Mouse (Mus musculus): ENCODE measurements at regions not wholly inside any gene's neighbourhood (a gene's known extent, or its start where the extent isn't known, plus 50 kb on each side); places are given as distances from the start of the nearest gene placed in this dataset.

- no peak for DNase-seq (ENCODE audit: low read depth, low spot score)
These were observed 1402.3 kb upstream of the Lrrc6 start for GRCm38 (mm10) chr15:67902982-67903381.

- no peak for DNase-seq (ENCODE audit: low read depth, low spot score)
These were observed 1400.5 kb upstream of the Lrrc6 start for GRCm38 (mm10) chr15:67901191-67901601.

- DNase-seq (ENCODE audit: low read depth, low spot score): no peak
These were observed 1399.1 kb upstream of the Lrrc6 start for GRCm38 (mm10) chr15:67899772-67900171.

- no peak for DNase-seq (ENCODE audit: low read depth, low spot score)
These were observed 1398.3 kb upstream of the Lrrc6 start for GRCm38 (mm10) chr15:67898959-67899403.

- no peak for DNase-seq (ENCODE audit: low read depth, low spot score)
These were observed 1391.4 kb upstream of the Lrrc6 start for GRCm38 (mm10) chr15:67892066-67892465.

GRCm38 (mm10) chr15:67890612-67891304, 1390.0 kb upstream of the Lrrc6 start:
- no peak for DNase-seq (ENCODE audit: low read depth, low spot score)

- DNase-seq (ENCODE audit: low read depth, low spot score): no peak
These were observed 1387.8 kb upstream of the Lrrc6 start for GRCm38 (mm10) chr15:67888548-67888947.

- no peak for DNase-seq (ENCODE audit: low read depth, low spot score)
These were observed 1354.6 kb upstream of the Lrrc6 start for GRCm38 (mm10) chr15:67855291-67855690.

GRCm38 (mm10) chr15:67850118-67850517, 1349.4 kb upstream of the Lrrc6 start:
- DNase-seq (ENCODE audit: low read depth, low spot score): no peak

- DNase-seq (ENCODE audit: low read depth, low spot score): no peak
These were observed 1345.0 kb upstream of the Lrrc6 start for GRCm38 (mm10) chr15:67845707-67846106.

- DNase-seq (ENCODE audit: low read depth, low spot score): no peak
These were observed 1340.0 kb upstream of the Lrrc6 start for GRCm38 (mm10) chr15:67840671-67841070.

- no peak for DNase-seq (ENCODE audit: low read depth, low spot score)
These were observed 1325.2 kb upstream of the Lrrc6 start for GRCm38 (mm10) chr15:67825796-67826484.

- no peak for DNase-seq (ENCODE audit: low read depth, low spot score)
These were observed 1322.5 kb upstream of the Lrrc6 start for GRCm38 (mm10) chr15:67823226-67823625.

- DNase-seq (ENCODE audit: low read depth, low spot score): no peak
These were observed 1299.2 kb upstream of the Lrrc6 start for GRCm38 (mm10) chr15:67799871-67800270.

GRCm38 (mm10) chr15:67795578-67795977, 1294.9 kb upstream of the Lrrc6 start:
- no peak for DNase-seq (ENCODE audit: low read depth, low spot score)

- DNase-seq (ENCODE audit: low read depth, low spot score): no peak
These were observed 1292.1 kb upstream of the Lrrc6 start for GRCm38 (mm10) chr15:67792822-67793221.

- DNase-seq (ENCODE audit: low read depth, low spot score): no peak
These were observed 1287.9 kb upstream of the Lrrc6 start for GRCm38 (mm10) chr15:67788587-67788986.

- DNase-seq (ENCODE audit: low read depth, low spot score): no peak
These were observed 1284.9 kb upstream of the Lrrc6 start for GRCm38 (mm10) chr15:67785583-67785982.

- DNase-seq (ENCODE audit: low read depth, low spot score): no peak
These were observed 1283.0 kb upstream of the Lrrc6 start for GRCm38 (mm10) chr15:67783754-67784153.

- no peak for DNase-seq (ENCODE audit: low read depth, low spot score)
These were observed 1281.8 kb upstream of the Lrrc6 start for GRCm38 (mm10) chr15:67782505-67782904.

GRCm38 (mm10) chr15:67780856-67781255, 1280.1 kb upstream of the Lrrc6 start:
- DNase-seq (ENCODE audit: low read depth, low spot score): no peak

GRCm38 (mm10) chr15:67767624-67768023, 1266.9 kb upstream of the Lrrc6 start:
- DNase-seq (ENCODE audit: low read depth, low spot score): no peak

- DNase-seq (ENCODE audit: low read depth, low spot score): no peak
These were observed 1258.5 kb upstream of the Lrrc6 start for GRCm38 (mm10) chr15:67759221-67759620.
